Mouse (Mus musculus) lung, postnatal 0 days (tissue): ENCODE measurements around the gene Gm43951. TPM values are rescaled to one million over a fixed set of nuclear protein-coding genes. Genes with fewer than 3 reads are reported as not detected.

ENCODE experiments used
- ATAC-seq: fragments of 200-750 bp; cut with Nextera tagmentation; 2 replicates; pipeline ENCODE4 v1.8.0; 2017; ENCODE audit warnings: moderate library complexity
- DNase-seq: peaks from one replicate; pipeline ENCODE4 v3.0.0-alpha.2; 2016; ENCODE audit warnings: low spot score
- H3K27ac ChIP-seq: fragments of 300-500 bp; sonication (generic); 2 replicates; pipeline ENCODE4 v1.5.1; 2014; ENCODE audit warnings: antibody characterized with exemption, mild to moderate bottlenecking, low read length, mixed read lengths
- H3K27me3 ChIP-seq: fragments of 300-500 bp; sonication (generic); replicated peaks from 2 replicates; pipeline ENCODE4 v1.6.1; 2014; ENCODE audit warnings: low read length, mixed read lengths; ENCODE audit not compliant: insufficient read depth
- H3K36me3 ChIP-seq: fragments of 300-500 bp; sonication (generic); 2 replicates; pipeline ENCODE4 v1.6.1; 2014; ENCODE audit warnings: low read length, mixed read lengths; ENCODE audit not compliant: insufficient read depth
- H3K4me1 ChIP-seq: fragments of 300-500 bp; sonication (generic); 2 replicates; pipeline ENCODE4 v1.6.1; 2014; ENCODE audit warnings: antibody characterized with exemption, low read depth, low read length, mixed read lengths; ENCODE audit not compliant: insufficient read depth
- H3K4me2 ChIP-seq: fragments of 300-500 bp; sonication (generic); replicated peaks from 2 replicates; pipeline ENCODE4 v1.6.1; 2014; ENCODE audit warnings: low read depth, mild to moderate bottlenecking, low read length, moderate library complexity, mixed read lengths
- H3K4me3 ChIP-seq: fragments of 300-500 bp; sonication (generic); 2 replicates; pipeline ENCODE4 v1.5.1; 2014; ENCODE audit warnings: low read depth, low read length
- H3K9ac ChIP-seq: fragments of 300-500 bp; sonication (generic); replicated peaks from 2 replicates; pipeline ENCODE4 v1.6.1; 2014; ENCODE audit warnings: low read depth, mild to moderate bottlenecking
- H3K9me3 ChIP-seq: fragments of 300-500 bp; sonication (generic); 2 replicates; pipeline ENCODE4 v1.6.1; 2016; ENCODE audit warnings: low read length, mixed read lengths
- CTCF ChIP-seq: IDR thresholded peaks from 2 replicates; pipeline ENCODE4 v1.5.1; 2016; ENCODE audit warnings: antibody characterized with exemption, mild to moderate bottlenecking
- EP300 ChIP-seq: IDR thresholded peaks from 2 replicates; pipeline ENCODE4 v1.6.1; 2016; ENCODE audit warnings: antibody characterized with exemption, mild to moderate bottlenecking, control low read depth
- WGBS: fragments of 180-500 bp; shearing (Covaris S2); extraction: QIAGEN DNeasy Blood & Tissue Kit; methylation state at CpG from one replicate; pipeline ENCODE4 v1.1.7; 2014; 5-methylcytosine and 5-hydroxymethylcytosine counted together
- polyA plus RNA-seq: library from polyadenylated mRNA; unstranded; fragments of >200 nt; fragmentation: Nextera tagmentation; extraction: Ambion mirVana; gene quantifications from 2 replicates; pipeline ENCODE4 v1.2.1, GENCODE M21; 2015

Gene Gm43951
- polyA plus RNA-seq, 1 experiment from 2014 or later = 0.06 TPM

DNA sequence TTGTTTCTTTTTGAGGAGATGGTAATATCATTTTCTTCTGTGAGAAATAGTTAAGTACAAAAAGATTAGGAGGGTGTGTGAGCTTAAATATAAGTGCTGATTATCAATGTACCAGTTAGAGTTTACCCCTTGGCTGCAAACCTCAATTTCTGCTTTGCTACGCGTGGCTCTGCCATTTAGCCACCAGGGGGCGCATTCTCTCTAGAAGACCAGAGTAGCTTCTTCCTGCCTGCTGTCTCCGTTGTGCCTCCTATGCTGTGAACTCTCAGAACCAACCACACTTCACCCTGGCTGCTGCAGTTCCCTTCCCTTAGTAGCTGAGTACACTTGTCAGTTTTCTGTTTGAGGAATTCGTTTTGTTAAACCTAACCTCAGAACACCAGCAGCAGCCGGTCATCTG is 14.6 kb upstream of the Gm43951 start:
- Histone ChIP-seq H3K27me3 (no peaks in the 10 kb centered on the region), H3K36me3 (no peaks in the 10 kb centered on the region), H3K4me1 (no peaks in the 10 kb centered on the region), H3K4me2 (no peak overlapping the region), H3K9ac (no peak overlapping the region), H3K27ac (no peak overlapping the region), H3K9me3 (no peaks in the 10 kb centered on the region), H3K4me3 (no peak overlapping the region)
- WGBS = 12% methylated on average over 6 of the region's 6 CpGs
- TF ChIP-seq CTCF (peak; percentile 92), EP300 (no peak)
- ATAC-seq (peak; percentile 67), DNase-seq (peak; percentile 84)

DNA sequence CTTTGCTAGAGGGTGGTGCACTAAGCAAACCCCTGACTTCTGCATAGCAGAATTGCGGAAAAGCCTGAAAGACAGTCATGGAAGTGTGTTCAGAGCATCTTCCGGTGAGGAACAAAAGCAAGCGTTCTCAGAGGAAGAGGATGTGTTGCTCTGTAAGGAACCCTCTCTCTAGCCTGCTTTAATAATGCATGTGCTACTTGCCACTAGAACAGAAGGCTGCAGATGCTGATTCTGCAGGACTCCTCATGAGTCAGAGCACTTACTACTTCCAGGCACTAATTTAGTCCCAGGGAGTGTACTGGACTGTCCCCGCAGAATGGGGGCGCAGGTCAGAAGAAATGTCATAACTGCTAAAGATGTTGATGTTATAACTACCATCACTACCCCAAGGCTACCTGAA is 10.5 kb upstream of the Gm43951 start:
- 72% methylated on average over 5 of the region's 5 CpGs for WGBS
- DNase-seq (peak; percentile 19), ATAC-seq (no peak)
- no peaks in the 10 kb centered on the region for H3K36me3 ChIP-seq
- TF ChIP-seq CTCF (no peak), EP300 (no peak)
- H3K27me3 ChIP-seq = no peaks in the 10 kb centered on the region
- no peak overlapping the region for H3K4me2 ChIP-seq
- H3K9me3 ChIP-seq = no peaks in the 10 kb centered on the region
- H3K27ac ChIP-seq = no peak overlapping the region
- H3K4me1 ChIP-seq = no peaks in the 10 kb centered on the region; the same call in 1 of the 2 replicates
- H3K4me3 ChIP-seq = no peak overlapping the region
- no peak overlapping the region for H3K9ac ChIP-seq

DNA sequence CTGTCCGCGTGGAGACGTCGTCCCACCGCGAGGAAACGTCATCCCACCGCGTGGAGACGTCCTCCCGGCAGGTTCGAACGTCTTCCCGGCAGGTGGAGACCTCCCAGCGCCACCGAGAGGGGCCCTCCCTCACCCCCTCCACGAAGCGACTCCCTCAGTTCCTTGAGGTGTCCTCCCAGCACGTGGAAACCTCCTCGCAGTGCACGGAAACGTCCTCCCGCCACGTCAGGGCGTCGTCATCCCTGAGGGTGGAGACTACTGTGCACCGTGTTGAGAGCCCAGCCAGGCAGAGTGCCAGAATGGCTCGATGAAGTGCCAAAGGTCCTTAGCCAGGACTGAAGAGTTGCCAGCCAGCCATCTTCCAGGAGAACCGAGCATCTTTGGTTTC is 8.8 kb upstream of the Gm43951 start, which contains the start of gene Med31:
Gene Med31, minus strand, starts transcription at position 183 of the 388 bp plus-strand sequence.
- H3K27ac ChIP-seq = peak within 1 kb of the TSS; percentile 81
- H3K4me3 ChIP-seq = peak within 1 kb of the TSS; percentile 76
- H3K4me2 ChIP-seq = peak within 1 kb of the TSS; percentile 87
- no peaks in the 10 kb centered on the region; the same call in 1 of the 2 replicates for H3K4me1 ChIP-seq
- TF ChIP-seq EP300 (no peak), CTCF (no peak)
- peak; percentile 79 for ATAC-seq
- H3K9me3 ChIP-seq = no peaks in the 10 kb centered on the region
- H3K9ac ChIP-seq = peak within 1 kb of the TSS; percentile 58
- H3K27me3 ChIP-seq = no peaks in the 10 kb centered on the region
- WGBS = 1% methylated on average over 29 of the region's 29 CpGs
- peak; percentile 84 for DNase-seq
- peaks cover 6% of the 10 kb centered on the region; the same call in 1 of the 2 replicates for H3K36me3 ChIP-seq

DNA sequence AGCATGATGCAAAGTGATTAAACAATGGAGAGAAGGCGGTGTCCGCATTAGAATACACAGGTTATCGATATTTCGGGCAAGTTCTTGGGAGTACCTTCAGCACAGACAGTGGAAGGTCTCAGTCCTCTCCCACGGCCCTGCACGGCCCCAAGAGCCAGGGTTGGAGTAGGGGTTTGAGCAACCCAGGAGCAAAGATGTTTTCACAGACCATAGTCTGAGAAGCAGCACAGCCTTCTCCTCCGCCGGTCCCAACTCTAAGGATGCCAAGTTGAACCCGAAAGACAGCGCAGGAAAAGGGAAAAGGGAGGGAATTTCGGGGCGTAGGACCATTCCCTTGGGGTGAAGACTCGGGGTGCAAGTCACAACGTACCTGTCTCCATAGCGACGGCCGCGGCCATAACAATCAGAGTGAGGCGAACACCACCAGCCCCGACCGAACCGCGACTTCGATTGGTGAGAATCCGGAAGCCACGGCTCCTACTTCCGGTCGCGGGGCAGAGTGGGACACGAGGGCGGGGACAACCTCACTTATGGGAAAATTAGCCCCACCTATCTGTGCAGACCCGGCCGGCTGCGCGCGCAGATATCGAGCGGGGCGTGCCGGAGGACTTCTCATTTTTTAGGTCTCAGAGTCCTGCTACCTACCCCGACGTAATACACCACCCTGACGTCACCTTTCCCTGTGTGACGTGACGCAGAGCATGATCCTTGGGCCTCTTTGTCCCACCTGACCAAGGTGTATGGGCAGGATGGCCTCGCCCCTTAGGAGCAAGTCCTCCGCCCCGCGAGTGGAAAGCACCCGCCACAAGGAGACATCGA is 8.2 kb upstream of the Gm43951 start:
- peak overlapping the region; percentile 58 for H3K9ac ChIP-seq
- peak overlapping the region; percentile 81 for H3K27ac ChIP-seq
- H3K4me2 ChIP-seq = peak overlapping the region; percentile 87
- TF ChIP-seq CTCF = no peak
- TF ChIP-seq EP300 = no peak
- ATAC-seq = peak; percentile 96
- H3K4me3 ChIP-seq = peak overlapping the region; percentile 76
- H3K27me3 ChIP-seq = no peaks in the 10 kb centered on the region
- WGBS = under 1% methylated on average over 51 of the region's 51 CpGs
- H3K4me1 ChIP-seq = no peaks in the 10 kb centered on the region; the same call in 1 of the 2 replicates
- peaks cover 6% of the 10 kb centered on the region; the same call in 1 of the 2 replicates for H3K36me3 ChIP-seq
- peak; percentile 98 for DNase-seq
- no peaks in the 10 kb centered on the region for H3K9me3 ChIP-seq

DNA sequence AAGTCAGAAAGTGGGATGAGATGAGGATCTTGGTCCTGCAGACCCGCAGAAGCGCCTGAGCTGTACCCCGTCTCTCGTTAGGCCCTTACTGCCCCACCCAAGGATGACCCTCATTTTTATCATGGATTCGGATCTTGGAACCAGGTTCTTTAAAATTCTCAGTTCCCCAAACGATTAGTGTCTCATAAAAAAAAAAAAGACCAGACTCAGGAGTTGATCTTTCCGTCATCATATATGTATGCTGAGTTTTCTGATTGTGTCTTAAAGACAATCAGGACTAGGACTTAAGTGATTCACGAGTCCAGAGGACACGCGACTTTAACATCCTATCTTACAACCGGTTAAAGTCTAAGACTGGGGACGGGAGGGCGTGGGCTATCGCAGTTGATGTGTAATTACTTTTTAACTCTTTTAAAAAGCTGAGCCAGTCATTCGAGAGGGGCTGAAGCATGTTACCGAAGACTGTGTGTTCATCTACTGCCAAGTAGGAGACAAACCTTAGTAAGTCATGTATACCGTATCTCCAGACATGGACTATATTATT is 1.3 kb upstream of the Gm43951 start:
- no peak for ATAC-seq
- 9% methylated on average over 17 of the region's 17 CpGs for WGBS
- peak overlapping the region; percentile 87 for H3K4me3 ChIP-seq
- no peak for TF ChIP-seq CTCF
- no peak for TF ChIP-seq EP300
- H3K9me3 ChIP-seq = no peaks in the 10 kb centered on the region
- peak overlapping the region; percentile 61 for H3K9ac ChIP-seq
- no peaks in the 10 kb centered on the region for H3K4me1 ChIP-seq
- H3K27me3 ChIP-seq = no peaks in the 10 kb centered on the region
- H3K4me2 ChIP-seq = peak overlapping the region; percentile 97
- DNase-seq = no peak
- peak overlapping the region; percentile 7; the same call in 1 of the 2 replicates for H3K27ac ChIP-seq
- H3K36me3 ChIP-seq = peaks cover 6% of the 10 kb centered on the region; the same call in 1 of the 2 replicates

DNA sequence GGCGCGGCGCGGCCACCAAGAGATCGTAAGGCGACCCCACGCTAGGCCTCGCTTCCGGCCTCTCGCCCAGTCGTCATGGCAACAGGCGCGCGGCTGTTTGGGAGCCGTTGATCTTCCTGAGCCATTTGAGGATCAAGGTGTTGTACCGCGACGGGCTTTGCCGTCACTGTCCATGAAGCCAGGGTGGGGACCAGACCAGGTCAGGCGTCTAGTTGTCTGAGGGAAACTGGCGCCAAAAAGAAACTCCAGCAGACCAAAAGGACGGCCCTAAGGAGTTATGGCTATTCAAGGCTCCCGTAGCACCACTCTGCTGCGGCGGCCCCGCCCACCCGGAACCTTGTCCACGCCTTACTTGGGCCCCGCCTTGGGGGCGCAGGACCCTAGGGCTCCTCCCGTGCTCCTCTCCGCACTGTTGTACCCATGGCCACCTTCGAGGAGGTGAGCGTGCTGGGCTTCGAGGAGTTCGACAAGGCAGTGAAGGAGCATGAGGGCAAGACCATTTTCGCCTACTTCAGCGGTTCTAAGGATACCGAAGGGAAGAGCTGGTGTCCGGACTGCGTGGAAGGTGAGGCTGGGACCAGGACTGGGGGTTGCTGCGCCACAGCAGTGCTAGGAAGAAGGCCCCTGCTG is 679 bp upstream of the Gm43951 start, which contains the start of the genes 4933427D14Rik and Txndc17:
Gene 4933427D14Rik, minus strand, starts transcription at position 256 of the 630 bp plus-strand sequence.
Gene Txndc17, plus strand, starts transcription at position 344 of the 630 bp plus-strand sequence.
- ATAC-seq (peak; percentile 97), DNase-seq (peak; percentile 92)
- Histone ChIP-seq H3K4me1 (no peaks in the 10 kb centered on the region), H3K4me3 (peak within 1 kb of the TSS; percentile 87), H3K4me2 (peak within 1 kb of the TSS; percentile 97), H3K27me3 (no peaks in the 10 kb centered on the region), H3K9ac (peak within 1 kb of the TSS; percentile 61), H3K27ac (peak within 1 kb of the TSS; percentile 39), H3K9me3 (no peaks in the 10 kb centered on the region), H3K36me3 (peaks cover 6% of the 10 kb centered on the region; the same call in 1 of the 2 replicates)
- WGBS = under 1% methylated on average over 41 of the region's 42 CpGs
- no peak for TF ChIP-seq CTCF
- TF ChIP-seq EP300 = 0 out of 2 replicates have a peak, but pooled peaks have one; percentile 17
